Comparison of ENCODE assay signal across 8 mouse cellular contexts in genomic region chr4:88094768-88095420, GRCm38 (mm10). TPM values are rescaled to one million over a fixed set of nuclear protein-coding genes. Genes with fewer than 3 reads are reported as not detected.
A peak's percentile ranks its signal among the peaks of the same experiment; 100 is the strongest.
DNase-seq lines count a peak whose midpoint lies in the region; ATAC-seq and TF ChIP-seq lines count a peak whose summit lies in the region.

No protein-coding gene starts in this region.

- WGBS in thymus, adult 2 months, result under 1% methylated on average over 30 of the region's 30 CpGs
- under 1% methylated on average over 30 of the region's 30 CpGs for WGBS in hindbrain, postnatal 0 days
- WGBS in midbrain, embryonic 15.5 days, result under 1% methylated on average over 30 of the region's 30 CpGs

- H3K9me3 ChIP-seq in hindbrain, postnatal 0 days (ENCODE audit: low read length), result no peaks in the 10 kb centered on the region
- no peaks in the 10 kb centered on the region for H3K9me3 ChIP-seq in midbrain, embryonic 15.5 days

- ATAC-seq in frontal cortex, adult (ENCODE audit: low TSS enrichment), result peak; percentile 10; the same call in 1 of the 2 replicates
- ATAC-seq in hindbrain, postnatal 0 days, result peak; percentile 71
- ATAC-seq in midbrain, embryonic 15.5 days (replicated peaks), result no peak

- H3K4me1 ChIP-seq in thymus, adult 2 months (replicated peaks; ENCODE audit: control insufficient read depth, insufficient read depth, low read length), result peaks cover 5% of the 10 kb centered on the region; the same call in 1 of the 2 replicates
- no peaks in the 10 kb centered on the region for H3K4me1 ChIP-seq in hindbrain, postnatal 0 days (ENCODE audit: insufficient read depth, low read length)
- H3K4me1 ChIP-seq in midbrain, embryonic 15.5 days, result peaks cover 8% of the 10 kb centered on the region; the same call in 1 of the 2 replicates

- H3K27me3 ChIP-seq in thymus, adult 2 months (ENCODE audit: control insufficient read depth, insufficient read depth, low read length), result no peaks in the 10 kb centered on the region
- H3K27me3 ChIP-seq in hindbrain, postnatal 0 days (ENCODE audit: insufficient read depth, low read length), result no peaks in the 10 kb centered on the region
- no peaks in the 10 kb centered on the region for H3K27me3 ChIP-seq in midbrain, embryonic 15.5 days (replicated peaks)

- H3K4me3 ChIP-seq in thymus, adult 2 months (ENCODE audit: control insufficient read depth, insufficient read depth, low read length), result peak overlapping the region; percentile 88
- H3K4me3 ChIP-seq in hindbrain, postnatal 0 days (ENCODE audit: low read length), result peak overlapping the region; percentile 72
- peak overlapping the region; percentile 59 for H3K4me3 ChIP-seq in midbrain, embryonic 15.5 days

- peak overlapping the region; percentile 74 for H3K9ac ChIP-seq in hindbrain, postnatal 0 days (replicated peaks; ENCODE audit: low read length)
- H3K9ac ChIP-seq in midbrain, embryonic 15.5 days, result peak overlapping the region; percentile 56

- no peaks in the 10 kb centered on the region for H3K36me3 ChIP-seq in thymus, adult 2 months (ENCODE audit: control insufficient read depth, insufficient read depth, low read length)
- H3K36me3 ChIP-seq in hindbrain, postnatal 0 days (ENCODE audit: insufficient read depth, low read length), result no peaks in the 10 kb centered on the region
- no peaks in the 10 kb centered on the region for H3K36me3 ChIP-seq in midbrain, embryonic 15.5 days (replicated peaks)

- peak overlapping the region; percentile 81 for H3K4me2 ChIP-seq in hindbrain, postnatal 0 days (ENCODE audit: low read depth, low read length)
- peak overlapping the region; percentile 86 for H3K4me2 ChIP-seq in midbrain, embryonic 15.5 days

- intact Hi-C loops in left cerebral cortex, postnatal 10 days (cut with DNase I), result loop anchor here (5.0 kb wide), 1 partner anchor 62 kb away; no protein-coding TSS in a partner anchor

- DNase-seq in frontal cortex, postnatal 25 days (ENCODE audit: low spot score in 2 of 2), result no peak
- DNase-seq in thymus, adult 2 months, result no peak
- no peak for DNase-seq in thymus, adult 18-20 months
- DNase-seq in hindbrain, postnatal 0 days (ENCODE audit: low spot score), result peak; percentile 36
- DNase-seq in adrenal gland, adult 18-20 months (ENCODE audit: low spot score in 2 of 2), result no peak
- no peak for DNase-seq in left cerebral cortex, postnatal 10 days (ENCODE audit: extremely low spot score in 1 of 2, low spot score in 2 of 2)

- no peak for TF ChIP-seq CTCF in thymus, adult 2 months (IDR thresholded peaks at IDR 0.05; ENCODE audit: borderline replicate concordance, control insufficient read depth, extremely low read depth, insufficient read depth, low read length, poor library complexity)
- no peak for TF ChIP-seq CTCF in hindbrain, postnatal 0 days (IDR thresholded peaks at IDR 0.05; ENCODE audit: low read depth)

- no peak for TF ChIP-seq POLR2A in thymus, adult 2 months (IDR thresholded peaks at IDR 0.05; ENCODE audit: control insufficient read depth, extremely low read depth, insufficient read depth, low read length, poor library complexity)

- no peak overlapping the region for H3K27ac ChIP-seq in thymus, adult 2 months (ENCODE audit: control insufficient read depth, insufficient read depth, low read length)
- peak overlapping the region; percentile 78 for H3K27ac ChIP-seq in hindbrain, postnatal 0 days
- H3K27ac ChIP-seq in midbrain, embryonic 15.5 days, result peak overlapping the region; percentile 75; the same call in 1 of the 2 replicates

RNA-seq across cellular contexts. Expression of gene Focad, which starts 0.5 kb away (rescaled TPM):
- polyA plus RNA-seq in thymus, adult 2 months (2012; rRNA removed), result 14.6 and 15.3 TPM in 2 replicates
- 32.5 and 34.1 TPM in 2 replicates for total RNA-seq in hindbrain, postnatal 0 days (2014; rRNA removed)
- polyA plus RNA-seq in hindbrain, postnatal 0 days (2015; fragmentation: Nextera tagmentation; extraction: Ambion mirVana), result 9.2 and 9.6 TPM in 2 replicates
- 13.8 and 15.1 TPM in 2 replicates for polyA plus RNA-seq in midbrain, embryonic 15.5 days (2015; fragmentation: Nextera tagmentation; extraction: Ambion mirVana)
- total RNA-seq in adrenal gland, adult 18-20 months (2021), result 10 to 100 TPM; 19.7 to 26.3 TPM
- 10 to 100 TPM; 43.5 to 50.1 TPM for total RNA-seq in left cerebral cortex, postnatal 10 days (2021)
